12 mouse cellular contexts compared by ENCODE assay signal in genomic region chr14:75878980-75879379, GRCm38 (mm10). TPM values are rescaled to one million over a fixed set of nuclear protein-coding genes. Genes with fewer than 3 reads are reported as not detected.
DNase-seq lines count a peak whose midpoint lies in the region; ATAC-seq and TF ChIP-seq lines count a peak whose summit lies in the region.
"Had no signal": no experiment of that assay in that cellular context is flagged by ENCODE, and none has a peak within 500 bp of the region (broad histone marks: within the 10 kb centered on the region; RNA-seq: fewer than 3 reads in every experiment).

No protein-coding gene starts in this region.

- TF ChIP-seq POLR2A in cerebellum, adult 2 months (IDR thresholded peaks at IDR 0.05; ENCODE audit: borderline replicate concordance, insufficient read depth, low read length), result no peak

- no peak for TF ChIP-seq CTCF in cerebellum, adult 2 months (IDR thresholded peaks at IDR 0.05; ENCODE audit: borderline replicate concordance, insufficient read depth, low read depth, low read length)

- no peak overlapping the region; the same call in 1 of the 2 replicates for H3K27ac ChIP-seq in heart, embryonic 10.5 days
- H3K27ac ChIP-seq in hindbrain, embryonic 12.5 days, result no peak overlapping the region
- H3K27ac ChIP-seq in midbrain, embryonic 16.5 days (ENCODE audit: low read length), result no peak overlapping the region
- no peak overlapping the region for H3K27ac ChIP-seq in cerebellum, adult 2 months (ENCODE audit: insufficient read depth, low read length)
- H3K27ac ChIP-seq: embryonic facial prominence, embryonic 13.5 days; liver, embryonic 12.5 days had no signal

- H3K27me3 ChIP-seq in heart, embryonic 10.5 days (ENCODE audit: insufficient read depth, poor library complexity, severe bottlenecking), result peaks cover 9% of the 10 kb centered on the region; the same call in 1 of the 2 replicates
- H3K27me3 ChIP-seq in hindbrain, embryonic 12.5 days, result no peaks in the 10 kb centered on the region
- no peaks in the 10 kb centered on the region for H3K27me3 ChIP-seq in midbrain, embryonic 16.5 days (ENCODE audit: control insufficient read depth, insufficient read depth, low read depth, low read length)
- no peaks in the 10 kb centered on the region for H3K27me3 ChIP-seq in cerebellum, adult 2 months (ENCODE audit: control insufficient read depth, insufficient read depth, low read length)
- H3K27me3 ChIP-seq: embryonic facial prominence, embryonic 13.5 days had no signal

- H3K9ac ChIP-seq in hindbrain, embryonic 12.5 days, result no peak overlapping the region
- no peak overlapping the region for H3K9ac ChIP-seq in midbrain, embryonic 16.5 days (ENCODE audit: low read depth, low read length)
- H3K9ac ChIP-seq: embryonic facial prominence, embryonic 13.5 days; liver, embryonic 12.5 days had no signal

- no peaks in the 10 kb centered on the region for H3K36me3 ChIP-seq in heart, embryonic 10.5 days
- H3K36me3 ChIP-seq in hindbrain, embryonic 12.5 days, result no peaks in the 10 kb centered on the region
- no peaks in the 10 kb centered on the region for H3K36me3 ChIP-seq in midbrain, embryonic 16.5 days (ENCODE audit: control insufficient read depth, insufficient read depth, low read length)
- H3K36me3 ChIP-seq: embryonic facial prominence, embryonic 13.5 days; G1E; liver, embryonic 12.5 days had no signal

- 0 out of 2 replicates have a peak overlapping the region, but pooled peaks have one; percentile 11 for H3K4me2 ChIP-seq in hindbrain, embryonic 12.5 days (replicated peaks)
- peak overlapping the region; percentile 20; the same call in 1 of the 2 replicates for H3K4me2 ChIP-seq in midbrain, embryonic 16.5 days (ENCODE audit: low read length)
- H3K4me2 ChIP-seq: embryonic facial prominence, embryonic 13.5 days; liver, embryonic 12.5 days had no signal

- peak overlapping the region; percentile 29; the same call in 1 of the 2 replicates for H3K4me3 ChIP-seq in heart, embryonic 10.5 days
- no peak overlapping the region for H3K4me3 ChIP-seq in hindbrain, embryonic 12.5 days
- no peak overlapping the region for H3K4me3 ChIP-seq in midbrain, embryonic 16.5 days (ENCODE audit: low read depth, low read length)
- H3K4me3 ChIP-seq in cerebellum, adult 2 months (replicated peaks; ENCODE audit: insufficient read depth, low read depth, low read length), result no peak overlapping the region
- H3K4me3 ChIP-seq: embryonic facial prominence, embryonic 13.5 days; liver, embryonic 12.5 days had no signal

- peaks cover 20% of the 10 kb centered on the region for H3K4me1 ChIP-seq in heart, embryonic 10.5 days
- peaks cover 13% of the 10 kb centered on the region for H3K4me1 ChIP-seq in hindbrain, embryonic 12.5 days
- peaks cover 17% of the 10 kb centered on the region for H3K4me1 ChIP-seq in midbrain, embryonic 16.5 days (ENCODE audit: control insufficient read depth, insufficient read depth, low read length)
- H3K4me1 ChIP-seq in cerebellum, adult 2 months (ENCODE audit: control insufficient read depth, insufficient read depth, low read length), result no peaks in the 10 kb centered on the region

- WGBS in heart, embryonic 10.5 days, result 35% methylated on average over 8 of the region's 8 CpGs
- 11% methylated on average over 8 of the region's 8 CpGs for WGBS in hindbrain, embryonic 12.5 days
- 11% methylated on average over 8 of the region's 8 CpGs for WGBS in midbrain, embryonic 16.5 days
- WGBS in cerebellum, adult 2 months, result 15% methylated on average over 8 of the region's 8 CpGs

- peak; percentile 39; the same call in 1 of the 2 replicates for ATAC-seq in hindbrain, embryonic 12.5 days (ENCODE audit: low FRiP score)
- ATAC-seq in midbrain, embryonic 16.5 days, result no peak
- ATAC-seq in activated CD4-positive, CD25-positive, alpha-beta regulatory T cell, adult 4 months, result no peak
- ATAC-seq: liver, embryonic 12.5 days had no signal

- DNase-seq in heart, embryonic 10.5 days (ENCODE audit: low spot score), result no peak
- DNase-seq in heart, adult 9 months (ENCODE audit: low spot score in 2 of 2), result no peak
- peak; percentile 61 for DNase-seq in embryo, embryonic 11 days
- no peak for DNase-seq in urinary bladder, adult 18-20 months (ENCODE audit: low spot score in 2 of 2)
- DNase-seq in cerebellum, adult 2 months, result no peak
- DNase-seq: kidney, postnatal 10 days had no signal

- H3K9me3 ChIP-seq in heart, embryonic 10.5 days, result no peaks in the 10 kb centered on the region
- no peaks in the 10 kb centered on the region for H3K9me3 ChIP-seq in hindbrain, embryonic 12.5 days (replicated peaks)
- H3K9me3 ChIP-seq in midbrain, embryonic 16.5 days (replicated peaks; ENCODE audit: control insufficient read depth, low read length, poor library complexity, severe bottlenecking), result no peaks in the 10 kb centered on the region
- H3K9me3 ChIP-seq: embryonic facial prominence, embryonic 13.5 days; G1E; liver, embryonic 12.5 days had no signal

RNA-seq across cellular contexts. Expression of gene Tpt1, which starts 34.1 kb away (rescaled TPM):
- 737 and 812 TPM in 2 replicates for polyA plus RNA-seq in heart, embryonic 10.5 days (2016; fragmentation: Nextera tagmentation; extraction: Ambion mirVana)
- 873 and 904 TPM in 2 replicates for polyA plus RNA-seq in hindbrain, embryonic 12.5 days (2016; fragmentation: Nextera tagmentation; extraction: Ambion mirVana)
- 606 and 643 TPM in 2 replicates for polyA plus RNA-seq in midbrain, embryonic 16.5 days (2015; fragmentation: Nextera tagmentation; extraction: Ambion mirVana)
- polyA plus RNA-seq in activated CD4-positive, CD25-positive, alpha-beta regulatory T cell, adult 4 months (2017; shearing (Covaris generic)), result 1,000 to 10,000 TPM; 1,760 to 1,971 TPM
- polyA plus RNA-seq in cerebellum, adult 2 months (2012; rRNA removed), result 698 and 753 TPM in 2 replicates
